Mouse (Mus musculus) heart, postnatal 0 days (tissue): ENCODE data around the gene Sh2d3c. TPM values are rescaled to one million over a fixed set of nuclear protein-coding genes. Genes with fewer than 3 reads are reported as not detected.
A peak's percentile ranks its signal among the peaks of the same experiment; 100 is the strongest.

Experiments used
- ATAC-seq: fragments of 200-750 bp; cut with Nextera tagmentation; 2 replicates; pipeline ENCODE4 v1.8.0; 2017; ENCODE audit warnings: low read depth, moderate number of reproducible peaks, moderate library complexity; ENCODE audit not compliant: insufficient read depth
- DNase-seq: peaks from one replicate; pipeline ENCODE4 v3.0.0-alpha.2; 2016; ENCODE audit warnings: low spot score
- H3K27ac ChIP-seq: fragments of 300-500 bp; sonication (generic); 2 replicates; pipeline ENCODE4 v1.5.1; 2014; ENCODE audit warnings: low read depth, mild to moderate bottlenecking
- H3K27me3 ChIP-seq: fragments of 300-500 bp; sonication (generic); 2 replicates; pipeline ENCODE4 v1.6.1; 2014; ENCODE audit warnings: low read length, mixed read lengths; ENCODE audit not compliant: control insufficient read depth, insufficient read depth
- H3K36me3 ChIP-seq: fragments of 300-500 bp; sonication (generic); replicated peaks from 2 replicates; pipeline ENCODE4 v1.6.1; 2014; ENCODE audit warnings: low read length, mixed read lengths; ENCODE audit not compliant: control insufficient read depth, insufficient read depth
- H3K4me1 ChIP-seq: fragments of 300-500 bp; sonication (generic); 2 replicates; pipeline ENCODE4 v1.6.1; 2014; ENCODE audit warnings: antibody characterized with exemption; ENCODE audit not compliant: control insufficient read depth, insufficient read depth
- H3K4me2 ChIP-seq: fragments of 300-500 bp; sonication (generic); 2 replicates; pipeline ENCODE4 v1.6.1; 2014; ENCODE audit warnings: low read depth, mild to moderate bottlenecking, low read length, moderate library complexity
- H3K4me3 ChIP-seq: fragments of 300-500 bp; sonication (generic); 2 replicates; pipeline ENCODE4 v1.5.1; 2014; ENCODE audit warnings: low read depth, low read length
- H3K9ac ChIP-seq: fragments of 300-500 bp; sonication (generic); replicated peaks from 2 replicates; pipeline ENCODE4 v1.6.1; 2014; ENCODE audit warnings: low read depth, low read length, mixed read lengths
- H3K9me3 ChIP-seq: fragments of 300-500 bp; sonication (generic); replicated peaks from 2 replicates; pipeline ENCODE4 v1.6.1; 2016; ENCODE audit warnings: low read length; ENCODE audit not compliant: control insufficient read depth
- CTCF ChIP-seq: IDR thresholded peaks from 2 replicates; pipeline ENCODE4 v1.5.1; 2016; ENCODE audit warnings: antibody characterized with exemption, control low read depth, low read depth
- EP300 ChIP-seq: IDR thresholded peaks from 2 replicates; pipeline ENCODE4 v1.6.1; 2016; ENCODE audit warnings: antibody characterized with exemption, low read depth
- WGBS: fragments of 180-500 bp; shearing (Covaris S2); extraction: QIAGEN DNeasy Blood & Tissue Kit; methylation state at CpG from one replicate; pipeline ENCODE4 v1.1.7; 2014; 5-methylcytosine and 5-hydroxymethylcytosine counted together
- polyA plus RNA-seq: library from polyadenylated mRNA; unstranded; fragments of >200 nt; fragmentation: Nextera tagmentation; extraction: Ambion mirVana; gene quantifications from 2 replicates; pipeline ENCODE4 v1.2.1, GENCODE M21; 2015
- total RNA-seq: library from RNA; depleted of rRNA; stranded (reverse); fragments of >200 nt; gene quantifications from 2 replicates; pipeline ENCODE4 v1.2.3, GENCODE M21; 2014; ENCODE audit warnings: low replicate concordance; rRNA removed

Gene Sh2d3c
- 17.0 and 26.2 TPM in 2 replicates for total RNA-seq
- polyA plus RNA-seq = 22.9 and 24.2 TPM in 2 replicates

- TF ChIP-seq CTCF = no peak
- no peak for TF ChIP-seq EP300
- no peaks in the 10 kb centered on the region for H3K9me3 ChIP-seq
- DNase-seq (no peak), ATAC-seq (no peak)
- H3K4me1 ChIP-seq = no peaks in the 10 kb centered on the region
- H3K4me2 ChIP-seq = peak within 1 kb of the TSS; percentile 46; the same call in 1 of the 2 replicates
- H3K27ac ChIP-seq = peak within 1 kb of the TSS; percentile 56
- no peaks in the 10 kb centered on the region for H3K27me3 ChIP-seq
- no peaks in the 10 kb centered on the region for H3K36me3 ChIP-seq
- 24% methylated on average over 8 of the region's 8 CpGs for WGBS
- H3K4me3 ChIP-seq = peak within 1 kb of the TSS; percentile 19; the same call in 1 of the 2 replicates
- no peak within 1 kb of the TSS for H3K9ac ChIP-seq
Measured at GRCm38 (mm10) chr2:32720681-32721229, at the start of gene Sh2d3c. Gene Sh2d3c, plus strand, starts transcription at chr2:32721055.

GRCm38 (mm10) chr2:32671147-32671546, 49.7 kb upstream of the Sh2d3c start:
- TF ChIP-seq CTCF (no peak), EP300 (no peak)
- WGBS = 80% methylated on average over 9 of the region's 9 CpGs
- DNase-seq (no peak), ATAC-seq (no peak)
- no peak overlapping the region for H3K9ac ChIP-seq
- no peak overlapping the region for H3K4me2 ChIP-seq
- H3K27me3 ChIP-seq = no peaks in the 10 kb centered on the region
- peaks cover 53% of the 10 kb centered on the region for H3K36me3 ChIP-seq
- no peaks in the 10 kb centered on the region for H3K4me1 ChIP-seq
- H3K4me3 ChIP-seq = no peak overlapping the region
- H3K27ac ChIP-seq = no peak overlapping the region
- H3K9me3 ChIP-seq = no peaks in the 10 kb centered on the region

GRCm38 (mm10) chr2:32671907-32672595, 48.8 kb upstream of the Sh2d3c start:
- H3K36me3 ChIP-seq = peaks cover 57% of the 10 kb centered on the region
- no peak overlapping the region for H3K9ac ChIP-seq
- H3K4me1 ChIP-seq = no peaks in the 10 kb centered on the region
- H3K9me3 ChIP-seq = no peaks in the 10 kb centered on the region
- H3K4me3 ChIP-seq = no peak overlapping the region
- TF ChIP-seq CTCF = no peak
- no peak for TF ChIP-seq EP300
- 63% methylated on average over 9 of the region's 9 CpGs for WGBS
- no peaks in the 10 kb centered on the region for H3K27me3 ChIP-seq
- H3K4me2 ChIP-seq = no peak overlapping the region
- no peak for ATAC-seq
- no peak for DNase-seq
- no peak overlapping the region for H3K27ac ChIP-seq

GRCm38 (mm10) chr2:32673176-32673917, 47.5 kb upstream of the Sh2d3c start:
- Histone ChIP-seq H3K9me3 (no peaks in the 10 kb centered on the region), H3K27ac (no peak overlapping the region), H3K4me1 (no peaks in the 10 kb centered on the region), H3K27me3 (no peaks in the 10 kb centered on the region), H3K36me3 (peaks cover 70% of the 10 kb centered on the region), H3K9ac (no peak overlapping the region), H3K4me3 (no peak overlapping the region), H3K4me2 (no peak overlapping the region)
- TF ChIP-seq EP300 = no peak
- no peak for TF ChIP-seq CTCF
- DNase-seq (no peak), ATAC-seq (no peak)
- 71% methylated on average over 16 of the region's 16 CpGs for WGBS

- WGBS = 87% methylated on average over 3 of the region's 3 CpGs
- H3K27ac ChIP-seq = no peak overlapping the region
- ATAC-seq (no peak), DNase-seq (no peak)
- H3K4me2 ChIP-seq = no peak overlapping the region
- no peaks in the 10 kb centered on the region for H3K27me3 ChIP-seq
- no peaks in the 10 kb centered on the region for H3K9me3 ChIP-seq
- H3K4me3 ChIP-seq = no peak overlapping the region
- H3K4me1 ChIP-seq = peaks cover 11% of the 10 kb centered on the region; the same call in 1 of the 2 replicates
- TF ChIP-seq CTCF (peak; percentile 16; the same call in 1 of the 2 replicates), EP300 (no peak)
- peaks cover 79% of the 10 kb centered on the region for H3K36me3 ChIP-seq
- no peak overlapping the region for H3K9ac ChIP-seq
Measured at GRCm38 (mm10) chr2:32676821-32677220, 44.0 kb upstream of the Sh2d3c start.
